Mouse (Mus musculus) liver, adult (tissue): ENCODE data around the gene Lyve1.
A peak's percentile ranks its signal among the peaks of the same experiment; 100 is the strongest.

ENCODE experiments used
- GATA4 ChIP-seq: IDR thresholded peaks from 2 replicates; pipeline ENCODE4 v1.6.1; 2014; ENCODE audit warnings: mild to moderate bottlenecking, low read length; ENCODE audit not compliant: insufficient replicate concordance

The Lyve1 gene

GRCm38 (mm10) chr7:110862751-110863289 is at the start of gene Lyve1:
Gene Lyve1, minus strand, starts transcription at chr7:110863239.
- peak; percentile 33; the same call in 1 of the 2 replicates for TF ChIP-seq GATA4

GRCm38 (mm10) chr7:110908209-110909144 is 45.4 kb upstream of the Lyve1 start:
- TF ChIP-seq GATA4, result no peak

GRCm38 (mm10) chr7:110906566-110906965 is 43.5 kb upstream of the Lyve1 start:
- TF ChIP-seq GATA4, result no peak

GRCm38 (mm10) chr7:110903226-110903625 is 40.2 kb upstream of the Lyve1 start:
- TF ChIP-seq GATA4, result no peak; the same call in 1 of the 2 replicates

- TF ChIP-seq GATA4, result no peak
These were observed 34.2 kb upstream of the Lyve1 start for GRCm38 (mm10) chr7:110897202-110897601.

- no peak for TF ChIP-seq GATA4
These were observed 33.4 kb upstream of the Lyve1 start for GRCm38 (mm10) chr7:110896453-110896852.

- no peak for TF ChIP-seq GATA4
These were observed 31.6 kb upstream of the Lyve1 start for GRCm38 (mm10) chr7:110894673-110895072.

GRCm38 (mm10) chr7:110893943-110894610 is 31.0 kb upstream of the Lyve1 start:
- TF ChIP-seq GATA4, result peak; percentile 28; the same call in 1 of the 2 replicates

GRCm38 (mm10) chr7:110891501-110891986 is 28.5 kb upstream of the Lyve1 start:
- peak; percentile 89 for TF ChIP-seq GATA4

GRCm38 (mm10) chr7:110881746-110882333 is 18.8 kb upstream of the Lyve1 start:
- TF ChIP-seq GATA4, result no peak

- no peak for TF ChIP-seq GATA4
These were observed 15.0 kb upstream of the Lyve1 start for GRCm38 (mm10) chr7:110878028-110878427.

- TF ChIP-seq GATA4, result peak; percentile 74; the same call in 1 of the 2 replicates
These were observed 13.9 kb upstream of the Lyve1 start for GRCm38 (mm10) chr7:110876965-110877364.

- TF ChIP-seq GATA4, result no peak
These were observed 5.8 kb upstream of the Lyve1 start for GRCm38 (mm10) chr7:110868807-110869206.

- no peak for TF ChIP-seq GATA4
These were observed 4.1 kb upstream of the Lyve1 start for GRCm38 (mm10) chr7:110867116-110867515.

- no peak for TF ChIP-seq GATA4
These were observed 3.0 kb upstream of the Lyve1 start for GRCm38 (mm10) chr7:110866021-110866420.
